In genomic region chr9:29961954-29962867, GRCm38 (mm10) we compare ENCODE assay signal across 8 mouse cellular contexts. TPM values are rescaled to one million over a fixed set of nuclear protein-coding genes. Genes with fewer than 3 reads are reported as not detected.
A peak's percentile ranks its signal among the peaks of the same experiment; 100 is the strongest.
DNase-seq lines count a peak whose midpoint lies in the region; ATAC-seq and TF ChIP-seq lines count a peak whose summit lies in the region.

No protein-coding gene starts in this region.

- intact Hi-C loops in left cerebral cortex, postnatal 36 days (cut with DNase I) = loop anchor here (10.0 kb wide), 2 partner anchors 173 to 297 kb away; no protein-coding TSS in a partner anchor

- H3K27me3 ChIP-seq in lung, embryonic 14.5 days (ENCODE audit: insufficient read depth, low read length) = peaks cover 36% of the 10 kb centered on the region
- H3K27me3 ChIP-seq in heart, embryonic 16.5 days (ENCODE audit: control insufficient read depth, insufficient read depth, low read length) = peaks cover 29% of the 10 kb centered on the region
- no peaks in the 10 kb centered on the region for H3K27me3 ChIP-seq in neural tube, embryonic 14.5 days (ENCODE audit: control insufficient read depth, insufficient read depth, low read length)

- WGBS in lung, embryonic 14.5 days = 1% methylated on average over 38 of the region's 38 CpGs
- WGBS in heart, embryonic 16.5 days = 2% methylated on average over 38 of the region's 38 CpGs
- 1% methylated on average over 38 of the region's 38 CpGs for WGBS in neural tube, embryonic 14.5 days

- no peak overlapping the region for H3K9ac ChIP-seq in lung, embryonic 14.5 days
- H3K9ac ChIP-seq in heart, embryonic 16.5 days (ENCODE audit: low read length) = peak overlapping the region; percentile 45
- peak overlapping the region; percentile 52 for H3K9ac ChIP-seq in neural tube, embryonic 14.5 days (replicated peaks; ENCODE audit: low read depth, low read length)

- H3K9me3 ChIP-seq in lung, embryonic 14.5 days (ENCODE audit: low read depth, low read length) = no peaks in the 10 kb centered on the region
- H3K9me3 ChIP-seq in heart, embryonic 16.5 days (replicated peaks; ENCODE audit: control insufficient read depth, low read length) = no peaks in the 10 kb centered on the region
- H3K9me3 ChIP-seq in neural tube, embryonic 14.5 days (ENCODE audit: control insufficient read depth, low read length) = no peaks in the 10 kb centered on the region

- TF ChIP-seq POLR2A in cortical plate, adult 2 months (IDR thresholded peaks at IDR 0.05; ENCODE audit: extremely low read depth, insufficient read depth, low read length) = no peak

- no peak for ATAC-seq in lung, embryonic 14.5 days (ENCODE audit: insufficient read depth)
- no peak for ATAC-seq in heart, embryonic 16.5 days (replicated peaks; ENCODE audit: extremely low read depth, insufficient read depth, low FRiP score)
- peak; percentile 80 for ATAC-seq in neural tube, embryonic 14.5 days (ENCODE audit: low read depth)

- H3K4me1 ChIP-seq in lung, embryonic 14.5 days (ENCODE audit: insufficient read depth) = no peaks in the 10 kb centered on the region
- H3K4me1 ChIP-seq in cortical plate, adult 2 months (ENCODE audit: control insufficient read depth, insufficient read depth, low read length) = peaks cover 3% of the 10 kb centered on the region; the same call in 1 of the 2 replicates
- peaks cover 12% of the 10 kb centered on the region for H3K4me1 ChIP-seq in heart, embryonic 16.5 days (ENCODE audit: control insufficient read depth, insufficient read depth, low read length)
- H3K4me1 ChIP-seq in neural tube, embryonic 14.5 days (ENCODE audit: control insufficient read depth, insufficient read depth, low read length) = peaks cover 24% of the 10 kb centered on the region; the same call in 1 of the 2 replicates

- peak overlapping the region; percentile 61 for H3K4me2 ChIP-seq in lung, embryonic 14.5 days
- H3K4me2 ChIP-seq in heart, embryonic 16.5 days (ENCODE audit: low read depth, low read length) = peak overlapping the region; percentile 87
- H3K4me2 ChIP-seq in neural tube, embryonic 14.5 days (ENCODE audit: low read depth, low read length) = peak overlapping the region; percentile 79

- H3K27ac ChIP-seq in lung, embryonic 14.5 days (ENCODE audit: low read depth) = no peak overlapping the region
- peak overlapping the region; percentile 71 for H3K27ac ChIP-seq in cortical plate, adult 2 months (ENCODE audit: insufficient read depth, low read length)
- no peak overlapping the region for H3K27ac ChIP-seq in heart, embryonic 16.5 days (ENCODE audit: low read length)
- H3K27ac ChIP-seq in neural tube, embryonic 14.5 days (ENCODE audit: low read depth, low read length) = peak overlapping the region; percentile 77

- TF ChIP-seq CTCF in lung, embryonic 14.5 days (IDR thresholded peaks at IDR 0.05; ENCODE audit: low read depth) = no peak
- TF ChIP-seq CTCF in cortical plate, adult 2 months (IDR thresholded peaks at IDR 0.05; ENCODE audit: extremely low read depth, insufficient read depth, low read length) = no peak

- no peaks in the 10 kb centered on the region for H3K36me3 ChIP-seq in lung, embryonic 14.5 days (ENCODE audit: insufficient read depth)
- H3K36me3 ChIP-seq in heart, embryonic 16.5 days (ENCODE audit: control insufficient read depth, insufficient read depth) = no peaks in the 10 kb centered on the region
- H3K36me3 ChIP-seq in neural tube, embryonic 14.5 days (ENCODE audit: control insufficient read depth, insufficient read depth, low read length) = no peaks in the 10 kb centered on the region

- peak overlapping the region; percentile 28 for H3K4me3 ChIP-seq in lung, embryonic 14.5 days (ENCODE audit: low read depth, low read length)
- peak overlapping the region; percentile 99 for H3K4me3 ChIP-seq in cortical plate, adult 2 months (ENCODE audit: insufficient read depth, low read length)
- peak overlapping the region; percentile 58 for H3K4me3 ChIP-seq in heart, embryonic 16.5 days (ENCODE audit: low read length)
- peak overlapping the region; percentile 44 for H3K4me3 ChIP-seq in neural tube, embryonic 14.5 days (ENCODE audit: low read depth, low read length)

- peak; percentile 23 for DNase-seq in lung, embryonic 14.5 days
- DNase-seq in lung, postnatal 36 days = no peak
- peak; percentile 58 to 61 for DNase-seq in left cerebral cortex, postnatal 36 days (ENCODE audit: low spot score in 2 of 2)
- no peak for DNase-seq in thymus, adult 18-20 months
- no peak for DNase-seq in spleen, adult 12 weeks (ENCODE audit: low spot score)

RNA-seq across cellular contexts. Expression of gene Ntm, which starts 0.7 kb away (rescaled TPM):
- 22.0 and 22.1 TPM in 2 replicates for polyA plus RNA-seq in lung, embryonic 14.5 days (2014; fragmentation: Nextera tagmentation; extraction: Ambion mirVana)
- 169 and 173 TPM in 2 replicates for polyA plus RNA-seq in cortical plate, adult 2 months (2012; rRNA removed)
- 23.6 and 27.3 TPM in 2 replicates for polyA plus RNA-seq in heart, embryonic 16.5 days (2015; fragmentation: Nextera tagmentation; extraction: Ambion mirVana)
- 100 to 1,000 TPM; 278 to 286 TPM for total RNA-seq in left cerebral cortex, postnatal 36 days (2021)
- 232 and 237 TPM in 2 replicates for polyA plus RNA-seq in neural tube, embryonic 14.5 days (2014; fragmentation: Nextera tagmentation; extraction: Ambion mirVana)

Comparison
In these comparisons a context has a peak if more than half of its experiments do, and no peak if none do; other contexts are left out.
1. DNase-seq: peak in lung, embryonic 14.5 days (single experiment) and left cerebral cortex, postnatal 36 days (2 of 2); none in lung, postnatal 36 days (single experiment), thymus, adult 18-20 months (0 of 2) and spleen, adult 12 weeks (single experiment).
2. H3K27ac ChIP-seq: peak in cortical plate, adult 2 months (single experiment) and neural tube, embryonic 14.5 days (single experiment); none in lung, embryonic 14.5 days (single experiment) and heart, embryonic 16.5 days (single experiment).
3. H3K4me3 ChIP-seq: peak in every context shown above with its lines; median percentile 99 in cortical plate, adult 2 months; 58 in heart, embryonic 16.5 days; 44 in neural tube, embryonic 14.5 days; 28 in lung, embryonic 14.5 days.
4. Peak in every context shown above with its lines, with median percentiles within 50 percentile points of each other: H3K4me2 ChIP-seq.